12 mouse cellular contexts compared by ENCODE assay signal in the genomic region with DNA sequence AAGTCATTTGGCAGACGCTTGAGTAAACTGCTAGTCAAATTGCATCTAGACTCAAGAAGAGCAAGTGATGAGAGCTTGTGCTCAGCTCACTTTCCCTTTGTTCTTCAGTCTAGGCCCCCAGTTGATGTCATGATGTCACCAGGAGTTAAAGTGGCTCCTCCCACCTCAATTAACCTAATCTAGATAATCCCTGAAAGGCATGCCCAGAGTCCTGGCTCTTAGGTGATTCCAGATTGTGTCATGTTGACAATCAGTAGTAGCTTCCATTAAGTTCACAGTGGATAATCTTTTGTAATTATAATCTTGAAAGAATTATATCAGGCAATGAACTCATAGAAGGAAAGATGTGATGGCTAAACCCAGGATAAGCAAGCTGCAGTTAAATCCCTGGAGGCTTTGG.
"Had no signal": no experiment of that assay in that cellular context is flagged by ENCODE, and none has a peak within 500 bp of the region (broad histone marks: within the 10 kb centered on the region; RNA-seq: fewer than 3 reads in every experiment).

No protein-coding gene starts in this region.

- H3K4me2 ChIP-seq: liver, embryonic 11.5 days; liver, embryonic 15.5 days; midbrain, embryonic 13.5 days had no signal

- H3K9me3 ChIP-seq: limb, embryonic 10.5 days; liver, embryonic 15.5 days; midbrain, embryonic 13.5 days had no signal

- H3K36me3 ChIP-seq: limb, embryonic 10.5 days; liver, embryonic 15.5 days; midbrain, embryonic 13.5 days had no signal

- H3K4me3 ChIP-seq: left cerebral cortex, adult 2 months; limb, embryonic 10.5 days; liver, embryonic 15.5 days; midbrain, embryonic 13.5 days had no signal

- H3K4me1 ChIP-seq: limb, embryonic 10.5 days; liver, embryonic 15.5 days had no signal

- DNase-seq: kidney, postnatal 14 days; lung, adult 2 months; lung, postnatal 36 days; right cerebral cortex, adult 18-20 months; right cerebral cortex, postnatal 25 days; thymus, postnatal 36 days had no signal

- H3K27ac ChIP-seq: left cerebral cortex, adult 2 months; limb, embryonic 10.5 days; liver, embryonic 15.5 days; midbrain, embryonic 13.5 days had no signal

- H3K27me3 ChIP-seq: liver, embryonic 15.5 days; midbrain, embryonic 13.5 days had no signal

- H3K9ac ChIP-seq: liver, embryonic 15.5 days; midbrain, embryonic 13.5 days had no signal

- ATAC-seq: lung, postnatal 0 days; midbrain, embryonic 13.5 days had no signal
